Mouse (Mus musculus) heart, adult 2 months (tissue): Measurements from ENCODE around the gene Elmo1.

ENCODE experiments used
- EP300 ChIP-seq: fragments of 200-500 bp; IDR thresholded peaks from 2 replicates; pipeline ENCODE4 v1.6.1; 2011; ENCODE audit warnings: low read depth, low read length, control low read depth; ENCODE audit not compliant: insufficient read depth
- POLR2A ChIP-seq: fragments of 200-500 bp; IDR thresholded peaks from 2 replicates; pipeline ENCODE4 v1.6.1; 2011; ENCODE audit warnings: mild to moderate bottlenecking, low read depth, low read length, control low read depth; ENCODE audit not compliant: insufficient read depth

- TF ChIP-seq POLR2A (no peak), EP300 (no peak)
These were observed 245.6 kb downstream of the Elmo1 start for GRCm38 (mm10) chr13:20335889-20336497.
